Comparison of ENCODE assay signal across 10 mouse cellular contexts in genomic region chr3:108851554-108851953, GRCm38 (mm10). TPM values are rescaled to one million over a fixed set of nuclear protein-coding genes. Genes with fewer than 3 reads are reported as not detected.
"Had no signal": no experiment of that assay in that cellular context is flagged by ENCODE, and none has a peak within 500 bp of the region (broad histone marks: within the 10 kb centered on the region; RNA-seq: fewer than 3 reads in every experiment).

No protein-coding gene starts in this region.

- H3K27me3 ChIP-seq: limb, embryonic 15.5 days; liver, embryonic 12.5 days had no signal

- H3K4me2 ChIP-seq: limb, embryonic 15.5 days; liver, embryonic 12.5 days; lung, embryonic 14.5 days; midbrain, embryonic 11.5 days had no signal

- H3K4me3 ChIP-seq: limb, embryonic 15.5 days; liver, embryonic 12.5 days; megakaryocyte, embryonic 14.5 days had no signal

- H3K9ac ChIP-seq: limb, embryonic 15.5 days; liver, embryonic 12.5 days; lung, embryonic 14.5 days had no signal

- ATAC-seq: liver, embryonic 12.5 days; midbrain, embryonic 16.5 days had no signal

- H3K27ac ChIP-seq: limb, embryonic 15.5 days; liver, embryonic 12.5 days had no signal

- H3K9me3 ChIP-seq: limb, embryonic 15.5 days; liver, embryonic 12.5 days; megakaryocyte, embryonic 14.5 days had no signal

- H3K36me3 ChIP-seq: limb, embryonic 15.5 days; liver, embryonic 12.5 days had no signal

- DNase-seq: kidney, postnatal 14 days; right cerebral cortex, postnatal 25 days had no signal

RNA-seq across cellular contexts. Expression of gene Fndc7, which starts 38.3 kb away (rescaled TPM):
- polyA plus RNA-seq: kidney, embryonic 14.5 days; limb, embryonic 11.5 days; midbrain, embryonic 11.5 days had no signal
